Mouse (Mus musculus) right cerebral cortex, postnatal 10 days (tissue): ENCODE data around the gene Pemt.

Experiments used
- DNase-seq, 2 experiments: peaks; one replicate each; pipeline ENCODE4 v3.0.0; 2021; ENCODE audit warnings: low spot score in 2 of 2

The Pemt gene

GRCm38 (mm10) chr11:60001231-60001980, 44.9 kb downstream of the Pemt start:
- no peak for DNase-seq

GRCm38 (mm10) chr11:59994318-59994717, 52.0 kb downstream of the Pemt start:
- DNase-seq = no peak

- no peak for DNase-seq
Measured at GRCm38 (mm10) chr11:59991365-59991764, 54.9 kb downstream of the Pemt start.

GRCm38 (mm10) chr11:59989406-59989805, 56.9 kb downstream of the Pemt start:
- DNase-seq = no peak

GRCm38 (mm10) chr11:59977831-59978230, 68.5 kb downstream of the Pemt start:
- no peak for DNase-seq

- DNase-seq = no peak
Measured at GRCm38 (mm10) chr11:59975241-59975640, 71.0 kb downstream of the Pemt start.

- no peak for DNase-seq
Measured at GRCm38 (mm10) chr11:59973389-59973788, 72.9 kb downstream of the Pemt start.

- no peak for DNase-seq
Measured at GRCm38 (mm10) chr11:59971691-59972090, 74.6 kb downstream of the Pemt start.

GRCm38 (mm10) chr11:59970780-59971179, 75.5 kb downstream of the Pemt start:
- no peak for DNase-seq

- no peak for DNase-seq
Measured at GRCm38 (mm10) chr11:59967765-59968164, 78.5 kb downstream of the Pemt start.

GRCm38 (mm10) chr11:59966102-59966483, 80.2 kb downstream of the Pemt start:
- peak; percentile 38 to 48 for DNase-seq

GRCm38 (mm10) chr11:59965227-59966101, 80.8 kb downstream of the Pemt start:
- peak; percentile 71 to 81 for DNase-seq

GRCm38 (mm10) chr11:59964818-59965217, 81.5 kb downstream of the Pemt start, which contains the start of gene Rasd1:
Rasd1 (minus strand) TSS chr11:59964944.
- peak; percentile 55 to 64 for DNase-seq

GRCm38 (mm10) chr11:59964163-59964758, 82.0 kb downstream of the Pemt start:
- no peak for DNase-seq

GRCm38 (mm10) chr11:59963364-59964162, 82.7 kb downstream of the Pemt start:
- DNase-seq = no peak

- no peak for DNase-seq
Measured at GRCm38 (mm10) chr11:59962590-59962989, 83.7 kb downstream of the Pemt start.

- no peak for DNase-seq
Measured at GRCm38 (mm10) chr11:59961338-59961875, 84.9 kb downstream of the Pemt start.

GRCm38 (mm10) chr11:59960476-59961337, 85.6 kb downstream of the Pemt start:
- DNase-seq = no peak

- DNase-seq = no peak
Measured at GRCm38 (mm10) chr11:59959453-59959852, 86.8 kb downstream of the Pemt start.

- no peak for DNase-seq
Measured at GRCm38 (mm10) chr11:59956749-59957148, 89.5 kb downstream of the Pemt start.
